Mouse (Mus musculus) spleen, embryonic (tissue): ENCODE measurements around the gene Spred2.

Source experiments
- CTCF ChIA-PET: fragments of 350-600 bp; sonication (Branson Sonifier 250); formaldehyde crosslinking; loops from one replicate; lab custom pipeline; 2022; lab: Charles Lee

Spred2 gene

DNA sequence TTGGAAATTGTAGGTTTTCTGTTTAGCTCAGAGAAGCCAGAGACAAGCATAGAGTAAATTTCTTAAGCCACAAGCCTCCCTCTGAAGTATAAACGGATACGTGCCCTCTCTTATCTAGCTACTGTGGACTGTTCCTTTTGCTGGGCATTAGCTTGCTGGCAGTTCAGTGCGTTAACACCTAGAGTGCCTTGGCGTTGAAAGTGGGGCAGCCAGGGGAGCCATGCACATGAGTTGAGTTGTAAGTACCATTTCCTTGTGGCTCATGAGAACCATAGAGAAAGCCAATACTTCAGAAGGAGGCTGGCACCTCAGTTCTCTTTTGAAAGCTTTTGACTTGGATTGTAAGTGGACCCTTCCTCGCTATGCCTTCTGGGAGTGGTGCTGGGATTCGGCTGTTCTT is 58.6 kb downstream of the Spred2 start:
- CTCF ChIA-PET: no interaction called here

DNA sequence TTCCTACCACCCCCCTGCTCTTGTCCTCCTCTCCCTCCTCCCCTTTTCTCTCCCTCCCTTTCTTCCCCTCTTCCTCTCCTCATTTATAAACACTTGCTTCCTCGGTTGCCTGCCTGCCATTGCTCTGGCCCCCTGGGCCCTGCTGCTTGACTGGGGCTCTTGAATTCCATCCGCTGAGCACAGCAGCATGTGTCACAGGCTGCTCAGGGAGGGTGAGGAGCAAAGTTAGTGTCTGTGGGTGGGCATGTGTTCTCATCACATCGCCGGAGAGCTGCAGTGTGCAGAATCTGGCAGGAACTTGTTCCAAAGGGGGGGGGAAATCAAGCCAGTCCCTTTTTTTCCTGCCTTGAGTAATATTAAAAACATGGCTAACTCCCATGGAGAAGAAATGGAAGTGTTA is 59.1 kb downstream of the Spred2 start:
- CTCF ChIA-PET: no interaction called here

DNA sequence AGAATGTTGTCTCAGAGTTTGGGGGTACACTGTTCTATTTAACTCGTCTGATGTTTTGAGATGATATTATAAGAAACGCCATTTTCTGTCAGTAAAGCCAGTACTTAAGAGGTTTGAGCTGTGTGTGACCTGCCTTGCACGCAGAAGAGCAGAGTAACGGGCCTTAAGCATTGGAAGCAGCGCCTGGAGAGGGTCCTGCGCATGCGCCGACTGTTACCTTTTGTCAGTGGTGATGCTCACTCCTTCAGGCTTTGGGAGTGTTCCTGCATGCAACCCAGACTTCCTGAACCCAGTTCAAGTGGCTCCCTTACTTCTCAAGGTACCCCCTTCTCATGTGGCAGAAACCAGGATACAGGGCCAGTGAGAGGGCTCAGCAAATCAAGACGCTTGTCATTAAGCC is 59.9 kb downstream of the Spred2 start:
- CTCF ChIA-PET: no interaction called here

DNA sequence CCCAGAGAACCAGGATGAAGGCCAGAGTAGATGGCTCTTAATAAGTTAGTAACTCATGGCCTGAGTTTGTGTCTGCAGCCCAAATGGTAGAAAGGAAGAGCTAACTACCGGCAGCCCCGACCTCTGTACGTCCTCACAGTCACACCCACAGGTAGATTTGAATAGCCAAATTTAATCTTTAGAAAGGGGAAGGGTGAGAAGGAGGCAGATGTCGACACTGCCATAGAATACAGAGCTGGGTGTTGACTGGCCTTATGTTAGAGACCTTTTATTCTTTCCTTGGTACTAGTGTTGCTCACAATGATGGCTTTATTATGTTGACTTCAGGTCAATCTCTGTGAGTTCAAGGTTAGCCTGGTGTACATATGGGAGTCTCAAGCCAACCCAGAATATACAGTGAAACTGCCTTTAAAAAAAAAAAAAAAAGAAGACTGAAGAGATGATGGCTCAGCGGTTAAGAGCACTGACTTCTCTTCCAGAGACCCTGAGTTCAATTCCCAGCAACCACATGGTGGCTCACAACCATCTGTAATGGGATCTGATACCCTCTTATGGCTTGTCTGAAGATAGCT is 61.2 kb downstream of the Spred2 start:
- CTCF ChIA-PET: no interaction called here

DNA sequence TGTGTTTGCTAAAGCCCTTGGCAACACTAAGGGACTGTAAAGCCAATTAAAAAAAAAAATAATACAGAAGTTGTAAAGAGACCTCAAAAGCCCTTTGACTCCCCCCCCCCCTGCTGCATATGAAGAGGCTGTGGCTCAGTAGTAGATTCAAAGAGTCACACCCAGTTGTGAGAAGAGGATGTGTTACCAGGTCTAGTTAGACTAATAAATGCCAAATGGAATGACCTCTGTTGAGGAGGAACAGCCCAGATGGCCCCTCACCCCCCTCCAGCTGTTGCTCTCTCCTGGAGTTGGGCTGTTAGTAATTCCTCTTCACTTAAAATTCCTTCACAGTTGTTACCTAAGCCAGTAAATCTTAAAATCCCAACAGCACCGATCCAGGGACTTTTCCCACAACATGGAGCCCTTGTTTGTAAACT is 62.3 kb downstream of the Spred2 start:
- CTCF ChIA-PET: interaction anchor here (0.6 kb wide), 1 partner anchor 62 kb away, joined by 4 read pairs; the partner anchor contains the start of gene Spred2

DNA sequence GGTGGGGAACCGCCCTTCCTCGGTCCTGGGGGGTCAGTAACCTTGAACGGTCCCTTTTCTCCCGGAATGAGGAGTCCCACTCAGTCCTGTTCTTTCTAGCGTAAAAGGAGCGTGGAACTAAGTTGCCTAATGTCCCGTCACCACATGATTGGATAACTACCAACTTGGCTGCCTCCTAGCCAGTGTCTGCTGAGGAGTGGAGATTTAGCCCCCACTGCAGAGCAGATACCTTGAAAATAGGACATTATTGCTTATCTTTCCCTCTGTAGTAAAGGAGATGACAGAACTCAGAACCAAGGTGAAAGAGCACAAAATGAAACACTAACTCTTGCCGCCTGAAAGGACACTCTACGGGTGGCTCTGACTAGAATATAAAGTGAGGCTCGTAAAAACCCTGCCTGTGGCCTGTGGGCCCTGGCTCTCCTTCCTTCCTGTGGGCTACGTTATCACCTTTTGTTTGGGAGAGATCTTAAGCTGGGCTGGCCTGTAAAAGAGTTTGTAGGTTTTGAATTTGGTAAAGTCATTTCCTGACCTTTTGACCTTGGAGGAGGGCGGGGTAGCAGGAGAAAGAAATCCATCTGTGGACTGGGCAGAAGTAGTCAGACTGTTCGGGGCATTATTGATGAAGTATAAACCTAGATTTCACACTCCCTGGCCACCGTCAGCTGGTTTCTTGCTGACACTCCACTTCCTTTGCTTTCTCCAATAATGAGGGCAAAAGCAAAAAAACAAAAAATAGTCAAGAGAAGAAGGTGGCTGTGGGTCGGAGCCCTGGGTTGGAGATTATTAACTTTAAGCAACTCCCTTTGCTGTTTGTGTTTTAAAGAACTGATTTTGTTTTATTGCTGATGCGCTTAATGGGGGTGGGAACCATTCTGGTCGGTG is 62.9 kb downstream of the Spred2 start:
- CTCF ChIA-PET: no interaction called here

DNA sequence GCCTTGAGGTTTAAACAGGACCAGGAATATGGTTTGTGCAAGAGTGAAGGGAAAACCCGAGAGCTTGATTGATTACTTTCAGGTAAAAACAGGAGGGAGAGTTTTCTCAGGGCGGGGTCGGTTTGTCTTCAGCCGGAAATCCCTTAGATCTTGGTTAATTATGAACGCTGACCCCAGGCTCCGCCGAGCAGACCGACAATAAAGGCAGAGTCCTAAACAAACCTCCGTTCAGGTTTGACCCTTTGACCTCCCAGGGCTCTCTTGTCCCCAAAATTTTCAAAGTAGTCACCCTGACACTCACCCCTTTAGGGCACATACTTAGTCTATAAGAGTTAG is 63.5 kb downstream of the Spred2 start:
- CTCF ChIA-PET: interaction anchor here (0.6 kb wide), 2 partner anchors 14 to 37 kb away, joined by 3 to 5 read pairs; no protein-coding TSS in a partner anchor

DNA sequence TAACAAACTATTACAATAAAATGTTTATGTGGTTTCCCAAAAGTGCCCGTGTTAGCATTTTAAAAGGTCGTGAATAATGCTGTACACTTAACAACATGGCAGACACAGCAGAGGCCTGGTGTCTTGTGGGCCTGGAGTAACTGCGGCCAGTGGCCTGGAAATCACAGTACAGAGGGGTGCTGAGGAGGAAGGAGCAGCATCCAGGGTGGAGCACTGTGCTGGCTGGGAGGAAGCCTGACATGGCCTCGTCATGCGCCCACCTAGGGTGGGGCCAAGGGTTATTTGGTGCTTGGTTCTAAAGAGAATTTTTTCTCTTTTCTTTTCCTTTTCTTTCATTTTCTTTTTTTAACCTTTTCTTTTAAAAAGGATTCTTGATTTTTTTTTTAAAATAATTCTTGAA is 64.0 kb downstream of the Spred2 start:
- CTCF ChIA-PET: interaction anchor here (0.6 kb wide), 3 partner anchors 14 to 99 kb away, joined by 3 to 5 read pairs (median 5); no protein-coding TSS in a partner anchor

DNA sequence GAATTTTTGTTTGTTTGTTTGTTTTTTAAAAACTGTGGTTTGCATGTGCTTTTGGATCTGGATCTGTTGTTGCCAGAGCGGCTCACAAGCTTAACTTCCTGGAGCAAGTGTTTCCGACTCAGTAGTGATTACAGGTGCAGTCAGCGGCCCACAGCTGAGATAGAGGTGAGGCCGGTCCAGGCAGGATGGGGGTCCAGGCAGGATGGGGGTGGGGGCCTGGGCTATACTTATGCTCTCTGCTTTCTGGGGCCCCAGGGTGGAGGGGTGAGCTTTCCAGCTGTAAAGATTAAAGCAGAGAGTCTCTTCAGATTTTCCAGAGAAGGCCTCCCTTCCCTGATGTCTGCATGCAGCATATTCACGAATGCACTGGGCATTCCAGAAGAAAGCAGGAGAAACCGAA is 64.5 kb downstream of the Spred2 start:
- CTCF ChIA-PET: interaction anchor here (0.6 kb wide), 2 partner anchors 14 to 99 kb away, joined by 5 read pairs; no protein-coding TSS in a partner anchor

DNA sequence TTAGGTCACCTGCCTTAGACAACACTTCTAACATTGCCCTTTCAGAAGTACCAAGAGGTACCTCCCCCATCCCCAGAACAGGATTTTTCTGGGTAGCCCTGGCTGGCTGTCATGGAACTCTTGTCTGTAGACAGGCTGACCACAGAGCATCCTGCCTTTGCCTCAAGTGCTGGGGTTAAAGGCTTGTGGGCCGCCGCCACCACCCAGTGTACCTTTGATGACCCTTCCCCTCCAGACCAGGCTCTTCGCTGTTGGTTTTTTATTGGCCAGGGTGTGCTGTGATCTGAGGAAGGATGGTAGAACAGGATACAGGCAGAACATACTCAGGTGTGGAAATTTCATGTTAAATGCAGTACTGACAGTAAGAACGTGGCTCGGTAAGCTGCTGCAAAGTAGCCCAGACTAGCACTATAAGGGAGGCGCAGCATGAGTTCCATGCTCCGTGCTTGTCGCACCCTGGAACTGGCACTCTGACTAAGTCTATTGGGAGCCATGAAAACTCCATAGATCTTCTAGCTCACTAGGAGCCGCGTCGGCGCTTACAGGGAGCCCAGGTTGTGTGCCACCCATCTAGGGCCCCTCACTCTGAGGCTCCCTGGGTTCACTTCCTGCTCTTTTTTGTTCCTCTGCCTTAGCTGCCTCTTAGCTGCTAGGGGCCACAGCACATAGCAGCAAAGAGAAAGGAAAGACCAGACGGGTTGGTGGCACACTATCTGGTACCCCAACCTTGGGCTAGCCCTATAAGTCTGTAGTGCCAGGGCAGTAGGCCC is 65.2 kb downstream of the Spred2 start:
- CTCF ChIA-PET: no interaction called here

DNA sequence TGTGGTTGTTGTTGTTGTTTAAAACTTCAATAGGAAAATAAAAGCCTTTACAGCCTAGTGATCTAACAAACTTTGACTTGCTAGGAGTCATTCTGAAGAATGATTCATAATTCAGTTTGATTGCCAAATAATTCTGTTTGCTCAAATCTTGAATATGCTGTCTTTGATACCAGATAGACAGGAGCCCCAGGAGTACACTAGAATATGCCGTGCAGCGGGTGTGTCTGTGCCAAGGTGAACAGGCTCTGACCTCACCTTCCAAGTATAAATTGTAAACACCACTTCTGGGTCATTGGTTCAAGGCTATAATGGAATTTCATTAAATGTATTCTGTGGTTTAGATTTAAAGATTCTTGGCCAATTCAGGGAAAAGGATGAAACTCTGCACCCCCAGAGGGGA is 66.6 kb downstream of the Spred2 start:
- CTCF ChIA-PET: no interaction called here

DNA sequence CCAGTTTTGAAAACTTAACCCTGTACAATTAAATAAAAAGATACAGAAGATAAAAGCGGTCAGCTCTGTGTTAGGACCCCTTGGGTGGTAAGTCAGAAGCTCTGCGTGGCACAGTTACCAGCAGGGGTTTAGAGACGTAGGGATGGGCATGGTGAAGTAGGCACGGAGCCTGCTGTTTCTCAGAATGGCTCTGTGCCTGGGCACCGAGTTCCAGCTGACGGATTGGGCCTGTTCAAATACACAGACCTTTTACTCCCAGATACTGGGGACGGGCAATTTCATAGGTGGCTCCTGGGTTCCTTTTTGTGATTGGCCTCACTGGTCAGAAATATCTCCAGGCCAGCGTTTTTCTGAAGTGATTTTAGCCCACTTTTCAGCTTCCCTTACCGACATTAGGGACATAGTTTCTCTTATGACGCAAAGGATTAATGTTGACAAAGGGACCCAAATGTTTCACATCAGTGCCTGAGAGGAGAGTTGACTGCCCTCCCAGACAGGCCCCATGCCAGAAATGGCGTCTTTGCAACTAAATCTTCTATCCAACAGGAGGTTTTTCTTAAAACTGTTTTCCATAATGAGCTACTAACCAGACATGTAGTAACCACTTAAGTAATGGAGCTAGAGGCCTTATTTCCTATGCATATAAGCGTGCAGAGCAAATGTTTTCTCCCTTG is 67.3 kb downstream of the Spred2 start:
- CTCF ChIA-PET: no interaction called here

DNA sequence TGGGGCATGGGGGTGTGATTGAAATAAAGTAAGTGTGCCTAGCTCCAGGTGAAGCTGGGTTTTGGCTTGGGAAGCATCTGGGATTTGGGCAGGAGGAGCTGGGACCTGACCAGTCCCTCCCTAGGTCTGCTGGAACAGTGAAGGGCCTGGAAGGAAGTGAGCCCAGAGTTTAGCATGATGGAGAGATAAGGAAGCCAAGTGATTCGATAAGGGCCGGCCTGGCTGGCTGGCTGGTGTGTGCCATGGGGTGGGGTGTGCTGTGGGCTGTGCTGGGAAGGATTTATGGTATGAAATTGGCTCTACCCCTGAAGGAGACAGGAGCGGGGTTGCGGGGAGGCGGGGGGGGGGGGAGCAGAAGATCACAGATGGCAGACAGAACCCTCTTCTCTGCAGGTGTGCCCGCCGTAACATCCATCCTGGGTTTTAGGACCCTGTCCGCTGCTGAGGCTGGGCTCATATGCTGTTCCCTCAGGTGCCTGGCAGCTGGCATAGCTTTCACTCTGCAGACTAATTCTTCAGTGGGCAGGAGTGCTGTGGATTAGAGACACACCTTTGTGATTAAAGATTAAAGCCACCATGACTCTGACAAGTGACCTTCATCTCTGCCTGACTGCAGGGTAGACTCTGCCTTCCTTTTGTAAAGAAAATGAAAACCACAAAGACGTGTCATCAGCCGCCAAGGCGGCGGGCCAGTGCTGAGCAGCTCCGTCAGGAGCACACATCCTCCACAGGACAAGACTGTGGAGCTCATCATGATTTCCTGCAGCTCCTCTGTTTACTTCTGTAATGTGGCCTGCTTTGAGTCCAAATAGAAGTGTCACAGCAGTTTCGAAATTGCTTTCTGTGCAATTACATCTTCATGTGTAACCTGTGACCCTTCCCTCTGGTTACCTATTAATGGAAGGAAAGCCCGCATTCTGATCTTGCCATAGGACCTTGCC is 68.4 kb downstream of the Spred2 start:
- CTCF ChIA-PET: interaction anchor here (0.6 kb wide), 1 partner anchor 105 kb away, joined by 4 read pairs; no protein-coding TSS in a partner anchor

DNA sequence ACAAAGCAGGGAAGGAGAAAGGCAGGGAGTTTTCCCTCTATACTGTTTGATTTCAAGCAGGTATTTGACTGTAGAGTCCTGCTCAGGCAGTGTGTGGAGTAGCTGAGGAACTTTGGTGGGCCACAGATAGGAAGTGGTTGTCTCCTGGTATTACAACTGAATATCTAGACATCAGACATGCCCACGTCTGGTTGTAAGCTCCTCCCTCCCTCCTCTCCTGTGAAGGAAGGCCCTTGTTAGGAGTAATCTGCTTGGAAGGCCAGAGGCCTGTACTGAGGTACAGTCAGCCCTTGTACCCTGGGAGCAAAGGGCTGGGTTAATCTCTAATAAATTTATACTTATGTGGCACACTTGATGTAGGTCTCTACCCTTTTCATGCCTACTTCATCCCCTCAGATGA is 69.6 kb downstream of the Spred2 start:
- CTCF ChIA-PET: no interaction called here

DNA sequence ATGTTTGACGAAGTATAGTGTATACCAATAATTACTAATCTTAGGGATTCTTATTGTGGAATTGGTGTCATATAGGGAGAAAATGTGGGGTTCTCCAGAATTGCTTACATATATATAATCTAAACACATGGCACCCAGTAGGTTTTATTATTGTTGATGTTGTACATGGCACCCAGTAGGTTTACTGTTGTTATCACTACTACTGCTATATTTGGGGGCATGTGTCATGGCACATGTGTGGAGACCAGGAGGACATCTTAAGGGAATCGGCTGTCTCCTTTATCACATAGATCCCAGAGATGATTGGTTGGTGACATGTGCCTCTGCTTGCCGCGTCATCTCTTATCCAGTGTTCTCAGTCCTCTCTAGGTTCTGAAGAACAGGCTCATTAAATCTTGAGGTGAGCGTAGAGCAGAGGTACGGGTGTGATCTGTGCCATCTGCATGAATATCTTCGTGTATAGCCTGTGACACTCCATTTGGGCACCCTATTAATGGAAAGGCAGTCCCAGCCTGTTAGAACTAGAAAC is 70.2 kb downstream of the Spred2 start:
- CTCF ChIA-PET: no interaction called here

DNA sequence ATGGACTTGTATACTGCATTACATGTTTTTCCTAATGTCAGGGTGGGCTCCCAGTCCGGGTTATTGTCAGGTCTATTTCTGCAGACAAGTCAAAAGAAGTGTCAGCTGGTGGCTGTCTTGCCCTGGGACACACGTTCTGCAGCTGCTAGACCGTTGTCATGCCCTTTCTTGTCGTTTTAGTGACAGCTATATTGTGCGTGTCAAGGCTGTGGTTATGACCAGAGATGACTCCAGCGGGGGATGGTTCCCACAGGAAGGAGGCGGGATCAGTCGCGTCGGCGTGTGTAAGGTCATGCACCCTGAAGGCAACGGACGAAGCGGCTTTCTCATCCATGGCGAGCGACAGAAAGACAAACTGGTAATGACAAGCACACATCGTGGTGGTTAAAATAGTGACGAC is 73.8 kb downstream of the Spred2 start:
- CTCF ChIA-PET: no interaction called here

DNA sequence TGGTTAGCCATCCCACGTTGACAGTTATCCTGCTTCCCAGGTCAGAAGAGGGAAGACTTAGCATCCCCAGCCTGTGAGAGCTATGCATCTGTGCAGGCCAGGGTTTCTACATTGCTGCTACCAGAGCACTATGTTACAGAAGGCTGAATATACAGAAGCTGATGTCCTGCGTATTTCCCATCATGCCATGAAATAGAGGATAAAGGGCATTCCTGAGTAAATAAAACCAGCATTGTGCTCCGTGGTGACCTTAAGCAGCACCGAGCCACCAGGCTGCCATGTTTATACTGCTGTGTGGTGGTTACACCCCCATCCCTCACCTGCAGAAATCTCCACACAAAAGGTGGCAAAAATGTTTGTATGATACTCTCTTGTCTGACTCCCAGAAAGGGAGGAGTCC is 78.7 kb downstream of the Spred2 start:
- CTCF ChIA-PET: interaction anchor here (0.6 kb wide), 1 partner anchor 115 kb away, joined by 4 read pairs; no protein-coding TSS in a partner anchor

DNA sequence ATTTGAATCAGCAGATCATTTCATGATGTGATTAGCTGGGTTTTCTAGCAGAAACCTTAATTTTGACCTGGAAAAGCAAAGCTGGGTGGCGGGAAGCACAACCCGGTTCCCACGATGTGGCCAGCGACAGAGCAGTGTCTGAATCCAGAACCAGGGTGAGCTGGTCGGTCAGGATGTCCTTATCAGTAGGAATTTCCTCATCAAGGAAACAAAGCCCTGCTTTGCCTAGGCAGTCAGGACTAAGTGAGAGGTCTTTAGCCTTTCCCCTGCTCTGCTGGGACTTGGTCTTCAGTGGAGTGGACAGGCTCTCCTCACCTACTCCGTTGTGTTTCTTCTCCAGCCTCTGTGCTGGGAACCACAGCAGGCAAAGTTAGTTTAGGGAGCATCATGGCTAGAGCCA is 83.5 kb downstream of the Spred2 start:
- CTCF ChIA-PET: no interaction called here

DNA sequence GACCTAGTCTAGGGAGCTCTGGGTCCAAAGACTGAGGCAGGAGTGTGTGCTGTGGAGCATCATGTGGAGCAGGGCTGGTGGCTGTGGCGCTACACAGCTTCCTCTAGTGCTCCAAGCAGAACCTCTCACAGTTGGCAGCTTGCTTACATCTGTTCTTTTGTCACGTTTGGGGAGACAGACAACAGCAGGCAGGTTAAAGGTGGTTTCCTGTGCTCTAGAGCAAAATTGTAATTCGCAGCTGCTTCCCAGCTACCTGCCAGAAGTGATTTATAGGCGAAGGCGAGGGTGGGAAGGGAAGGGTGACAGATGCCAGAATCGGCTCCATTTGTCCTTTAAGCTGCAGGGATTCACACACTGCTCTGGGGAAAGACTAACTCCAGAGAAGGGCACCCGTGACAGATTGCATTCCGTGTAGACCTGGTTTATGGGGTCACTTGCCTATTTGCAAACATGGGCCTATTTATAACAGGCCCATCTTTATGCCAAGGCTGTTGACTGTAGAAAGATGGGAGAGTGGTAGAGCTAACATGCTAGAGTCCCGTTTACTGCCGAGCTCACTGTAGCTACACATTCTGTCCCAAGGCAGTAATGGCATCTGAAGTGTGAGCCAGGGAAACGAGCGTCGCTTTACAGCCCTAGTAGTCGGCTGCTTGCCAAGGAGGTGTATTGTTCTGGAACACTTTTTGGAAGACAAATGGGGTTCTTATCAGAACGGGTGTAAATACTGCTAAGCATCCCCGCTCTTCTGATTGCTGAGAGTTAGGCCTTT is 87.2 kb downstream of the Spred2 start:
- CTCF ChIA-PET: no interaction called here
